30 mouse cellular contexts compared by ENCODE assay signal in the genomic region with DNA sequence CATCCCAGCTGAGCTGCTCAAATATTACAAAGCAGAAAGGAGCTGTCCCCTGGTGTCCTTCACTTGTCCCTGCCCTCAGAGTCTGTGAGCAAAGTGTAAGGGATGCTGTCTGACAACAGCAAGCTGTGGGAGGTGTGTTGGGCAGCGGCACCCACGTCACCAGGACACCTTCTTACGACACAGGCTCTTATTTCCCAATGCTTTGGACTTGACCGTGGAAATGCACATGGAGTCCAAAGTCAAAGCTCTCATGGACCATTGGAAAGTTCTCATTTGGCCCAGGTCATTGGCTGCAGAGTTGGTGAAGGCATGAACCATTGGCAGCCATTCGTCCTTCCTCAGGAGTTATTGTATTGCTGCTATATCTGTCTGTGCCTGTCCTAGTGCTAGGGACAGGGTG. TPM values are rescaled to one million over a fixed set of nuclear protein-coding genes. Genes with fewer than 3 reads are reported as not detected.
DNase-seq lines count a peak whose midpoint lies in the region; ATAC-seq and TF ChIP-seq lines count a peak whose summit lies in the region.
"Had no signal": no experiment of that assay in that cellular context is flagged by ENCODE, and none has a peak within 500 bp of the region (broad histone marks: within the 10 kb centered on the region; RNA-seq: fewer than 3 reads in every experiment).

No protein-coding gene starts in this region.

- H3K4me3 ChIP-seq in intestine, embryonic 16.5 days (ENCODE audit: low read length): no peak overlapping the region
- H3K4me3 ChIP-seq in intestine, embryonic 15.5 days (replicated peaks): no peak overlapping the region
- H3K4me3 ChIP-seq in liver, postnatal 0 days (ENCODE audit: low read depth, low read length): no peak overlapping the region
- no peak overlapping the region for H3K4me3 ChIP-seq in liver, embryonic 12.5 days
- H3K4me3 ChIP-seq: embryonic facial prominence, embryonic 10.5 days; embryonic facial prominence, embryonic 13.5 days; erythroblast, embryonic 14.5 days; forebrain, embryonic 10.5 days; forebrain, embryonic 13.5 days; hindbrain, embryonic 12.5 days; hindbrain, embryonic 15.5 days had no signal

- H3K4me1 ChIP-seq in intestine, embryonic 16.5 days (ENCODE audit: control insufficient read depth, insufficient read depth, low read length): peaks cover 14% of the 10 kb centered on the region
- peaks cover 9% of the 10 kb centered on the region for H3K4me1 ChIP-seq in intestine, embryonic 15.5 days (replicated peaks)
- no peaks in the 10 kb centered on the region for H3K4me1 ChIP-seq in liver, postnatal 0 days (ENCODE audit: insufficient read depth)
- H3K4me1 ChIP-seq in liver, embryonic 12.5 days: no peaks in the 10 kb centered on the region
- H3K4me1 ChIP-seq: embryonic facial prominence, embryonic 13.5 days; hindbrain, embryonic 12.5 days; hindbrain, embryonic 15.5 days had no signal

- DNase-seq in adrenal gland, adult 2 months: peak; percentile 42
- DNase-seq in adrenal gland, postnatal 4 days (ENCODE audit: low spot score in 2 of 2): no peak
- peak; percentile 57 for DNase-seq in liver, postnatal 0 days
- DNase-seq in left cerebral cortex, postnatal 25 days (ENCODE audit: low spot score in 2 of 2): no peak
- no peak for DNase-seq in layer of hippocampus, adult 9-10 months (ENCODE audit: low spot score)
- DNase-seq: adrenal gland, adult 8-10 months; cerebellum, adult 11-12 months; cerebellum, adult 8-10 months; cerebellum, postnatal 10 days; cerebellum, postnatal 36 days; embryo, embryonic 11 days; gastrocnemius, postnatal 10 days; gastrocnemius, postnatal 36 days; heart, adult 11 months had no signal

- no peaks in the 10 kb centered on the region for H3K27me3 ChIP-seq in intestine, embryonic 16.5 days (replicated peaks; ENCODE audit: control insufficient read depth, insufficient read depth, low read length)
- H3K27me3 ChIP-seq in intestine, embryonic 15.5 days (replicated peaks): no peaks in the 10 kb centered on the region
- no peaks in the 10 kb centered on the region for H3K27me3 ChIP-seq in liver, postnatal 0 days (ENCODE audit: insufficient read depth, low read length)
- H3K27me3 ChIP-seq in liver, embryonic 12.5 days (replicated peaks): 0 out of 2 replicates have a peak, but pooled peaks cover 5% of the 10 kb centered on the region
- H3K27me3 ChIP-seq: embryonic facial prominence, embryonic 13.5 days; forebrain, embryonic 13.5 days; hindbrain, embryonic 12.5 days; hindbrain, embryonic 15.5 days had no signal

- peak; percentile 10; the same call in 1 of the 2 replicates for ATAC-seq in intestine, embryonic 16.5 days
- no peak for ATAC-seq in intestine, embryonic 15.5 days
- peak; percentile 94 for ATAC-seq in liver, postnatal 0 days
- ATAC-seq in liver, embryonic 12.5 days: no peak
- ATAC-seq: activated CD4-positive, CD25-positive, alpha-beta regulatory T cell, adult 4 months; forebrain, embryonic 13.5 days; forebrain, embryonic 16.5 days had no signal

- no peak for TF ChIP-seq CTCF in liver, postnatal 0 days (IDR thresholded peaks at IDR 0.05; ENCODE audit: low read depth)

- H3K27ac ChIP-seq in intestine, embryonic 16.5 days (ENCODE audit: low read length): 0 out of 2 replicates have a peak overlapping the region, but pooled peaks have one; percentile 31
- no peak overlapping the region for H3K27ac ChIP-seq in intestine, embryonic 15.5 days
- H3K27ac ChIP-seq in liver, postnatal 0 days (ENCODE audit: low read depth): no peak overlapping the region
- H3K27ac ChIP-seq in liver, embryonic 12.5 days: no peak overlapping the region
- H3K27ac ChIP-seq: embryonic facial prominence, embryonic 10.5 days; embryonic facial prominence, embryonic 13.5 days; forebrain, embryonic 10.5 days; forebrain, embryonic 13.5 days; hindbrain, embryonic 12.5 days; hindbrain, embryonic 15.5 days had no signal

- TF ChIP-seq EP300 in liver, postnatal 0 days (IDR thresholded peaks at IDR 0.05; ENCODE audit: low read depth): peak; percentile 79

- no peaks in the 10 kb centered on the region for H3K9me3 ChIP-seq in intestine, embryonic 16.5 days (ENCODE audit: control insufficient read depth, low read length)
- no peaks in the 10 kb centered on the region for H3K9me3 ChIP-seq in intestine, embryonic 15.5 days
- H3K9me3 ChIP-seq in liver, postnatal 0 days (ENCODE audit: low read length): no peaks in the 10 kb centered on the region
- H3K9me3 ChIP-seq in liver, embryonic 12.5 days (replicated peaks): no peaks in the 10 kb centered on the region
- H3K9me3 ChIP-seq: embryonic facial prominence, embryonic 10.5 days; embryonic facial prominence, embryonic 13.5 days; forebrain, embryonic 10.5 days; forebrain, embryonic 13.5 days; hindbrain, embryonic 12.5 days; hindbrain, embryonic 15.5 days had no signal

- 89% methylated on average over 5 of the region's 5 CpGs for WGBS in intestine, embryonic 16.5 days
- WGBS in intestine, embryonic 15.5 days: 79% methylated on average over 5 of the region's 5 CpGs
- 67% methylated on average over 5 of the region's 5 CpGs for WGBS in liver, postnatal 0 days (ENCODE audit: insufficient replicate concordance)
- 61% methylated on average over 5 of the region's 5 CpGs for WGBS in liver, embryonic 12.5 days (ENCODE audit: insufficient replicate concordance)

- H3K9ac ChIP-seq in intestine, embryonic 16.5 days (ENCODE audit: low read depth, low read length): no peak overlapping the region
- no peak overlapping the region for H3K9ac ChIP-seq in intestine, embryonic 15.5 days
- no peak overlapping the region for H3K9ac ChIP-seq in liver, postnatal 0 days (replicated peaks)
- H3K9ac ChIP-seq in liver, embryonic 12.5 days: no peak overlapping the region
- H3K9ac ChIP-seq: embryonic facial prominence, embryonic 13.5 days; forebrain, embryonic 13.5 days; hindbrain, embryonic 12.5 days; hindbrain, embryonic 15.5 days had no signal

- intact Hi-C loops in left cerebral cortex, postnatal 25 days (cut with DNase I): no loop called here

- no peak overlapping the region for H3K4me2 ChIP-seq in intestine, embryonic 16.5 days (ENCODE audit: low read depth, low read length)
- H3K4me2 ChIP-seq in intestine, embryonic 15.5 days (replicated peaks): no peak overlapping the region
- no peak overlapping the region for H3K4me2 ChIP-seq in liver, postnatal 0 days (ENCODE audit: low read depth, low read length)
- no peak overlapping the region for H3K4me2 ChIP-seq in liver, embryonic 12.5 days
- H3K4me2 ChIP-seq: embryonic facial prominence, embryonic 13.5 days; forebrain, embryonic 13.5 days; heart, embryonic 11.5 days; hindbrain, embryonic 12.5 days; hindbrain, embryonic 15.5 days had no signal

- no peaks in the 10 kb centered on the region for H3K36me3 ChIP-seq in intestine, embryonic 16.5 days (ENCODE audit: control insufficient read depth, insufficient read depth, low read length)
- no peaks in the 10 kb centered on the region for H3K36me3 ChIP-seq in intestine, embryonic 15.5 days
- H3K36me3 ChIP-seq in liver, postnatal 0 days (replicated peaks; ENCODE audit: insufficient read depth, low read length): no peaks in the 10 kb centered on the region
- H3K36me3 ChIP-seq in liver, embryonic 12.5 days: no peaks in the 10 kb centered on the region
- H3K36me3 ChIP-seq: embryonic facial prominence, embryonic 10.5 days; embryonic facial prominence, embryonic 13.5 days; forebrain, embryonic 10.5 days; hindbrain, embryonic 12.5 days; hindbrain, embryonic 15.5 days had no signal

RNA-seq across cellular contexts. Expression of a gene that starts 5.6 kb away (rescaled TPM):
- 1 to 10 TPM; 1.9 to 2.4 TPM for total RNA-seq in adrenal gland, adult 2 months (2021)
- 0.26 and 0.33 TPM in 2 replicates for polyA plus RNA-seq in adrenal gland, adult 2 months (2012; rRNA removed)
- under 1 TPM; 0.90 TPM for total RNA-seq in adrenal gland, postnatal 4 days (2021)
- polyA plus RNA-seq in intestine, embryonic 16.5 days (2015; fragmentation: Nextera tagmentation; extraction: Ambion mirVana): 24.3 and 29.2 TPM in 2 replicates
- polyA plus RNA-seq in intestine, embryonic 15.5 days (2015; fragmentation: Nextera tagmentation; extraction: Ambion mirVana): 15.1 and 15.3 TPM in 2 replicates
- polyA plus RNA-seq in liver, postnatal 0 days (2015; fragmentation: Nextera tagmentation; extraction: Ambion mirVana): 1.2 and 1.6 TPM in 2 replicates
- polyA plus RNA-seq in liver, embryonic 12.5 days (2016; fragmentation: Nextera tagmentation; extraction: Ambion mirVana): 6.1 and 8.2 TPM in 2 replicates
- total RNA-seq in left cerebral cortex, postnatal 25 days (2021): not detected
- total RNA-seq: ES-E14; hematopoietic stem cell, adult 5-6 weeks had no signal
- polyA plus RNA-seq: activated CD4-positive, CD25-positive, alpha-beta regulatory T cell, adult 4 months; brain, embryonic 14.5 days; embryonic facial prominence, embryonic 13.5 days; erythroblast, embryonic 14.5 days; forebrain, embryonic 10.5 days; forebrain, embryonic 13.5 days; forebrain, embryonic 16.5 days; hindbrain, embryonic 12.5 days; hindbrain, embryonic 15.5 days had no signal

RNA-seq across cellular contexts. Expression of a gene that starts 27.3 kb away (rescaled TPM):
- total RNA-seq in adrenal gland, adult 2 months (2021): 10 to 100 TPM; 18.0 to 18.1 TPM
- polyA plus RNA-seq in adrenal gland, adult 2 months (2012; rRNA removed): 11.4 and 13.1 TPM in 2 replicates
- total RNA-seq in adrenal gland, postnatal 4 days (2021): 10 to 100 TPM; 17.5 to 24.6 TPM
- 13.2 and 17.4 TPM in 2 replicates for polyA plus RNA-seq in intestine, embryonic 16.5 days (2015; fragmentation: Nextera tagmentation; extraction: Ambion mirVana)
- polyA plus RNA-seq in intestine, embryonic 15.5 days (2015; fragmentation: Nextera tagmentation; extraction: Ambion mirVana): 10.1 and 12.0 TPM in 2 replicates
- polyA plus RNA-seq in liver, postnatal 0 days (2015; fragmentation: Nextera tagmentation; extraction: Ambion mirVana): 9.2 and 11.6 TPM in 2 replicates
- 3.0 and 3.1 TPM in 2 replicates for polyA plus RNA-seq in liver, embryonic 12.5 days (2016; fragmentation: Nextera tagmentation; extraction: Ambion mirVana)
- total RNA-seq in left cerebral cortex, postnatal 25 days (2021): 10 to 100 TPM; 19.1 to 19.4 TPM
- polyA plus RNA-seq: activated CD4-positive, CD25-positive, alpha-beta regulatory T cell, adult 4 months had no signal

Comparison
In these comparisons a context has a peak if more than half of its experiments do, and no peak if none do; other contexts are left out.
1. DNase-seq: peak in adrenal gland, adult 2 months (single experiment) and liver, postnatal 0 days (single experiment); none in adrenal gland, postnatal 4 days (0 of 2), left cerebral cortex, postnatal 25 days (0 of 2) and layer of hippocampus, adult 9-10 months (single experiment).
2. ATAC-seq: peak in intestine, embryonic 16.5 days (single experiment) and liver, postnatal 0 days (single experiment); none in intestine, embryonic 15.5 days (single experiment) and liver, embryonic 12.5 days (single experiment).